Mouse (Mus musculus): Measurements from ENCODE around the gene Atf5. TPM values are rescaled to one million over a fixed set of nuclear protein-coding genes. Genes with fewer than 3 reads are reported as not detected.

The Atf5 gene
- polyA plus RNA-seq, 1 experiment from 2014 or later: 2.5 TPM

DNA sequence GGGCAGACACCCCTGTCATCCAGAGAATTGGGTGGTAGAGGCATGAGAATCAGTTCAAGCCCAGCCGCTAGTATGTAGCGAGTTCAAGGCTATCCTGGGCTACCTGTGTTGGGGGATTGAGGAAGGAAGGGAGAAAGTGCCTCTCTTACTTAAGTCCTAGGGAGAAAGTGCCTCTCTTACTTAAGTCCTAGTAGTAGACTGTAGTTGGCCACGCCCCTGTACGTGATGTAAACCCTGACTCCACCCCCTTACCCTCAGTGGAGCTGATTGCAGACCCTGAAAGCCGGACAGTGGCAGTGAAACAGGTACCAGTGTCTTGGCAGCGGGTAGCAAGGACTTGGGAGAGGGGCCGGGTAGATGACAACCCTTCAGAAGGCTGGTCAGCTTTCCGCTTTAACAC, 41.4 kb upstream of the Atf5 start:
- H3K36me3 ChIP-seq (ENCODE audit: control insufficient read depth, insufficient read depth, low read length): peaks cover 11% of the 10 kb centered on the region
- 26% methylated on average over 8 of the region's 8 CpGs for WGBS
- no peaks in the 10 kb centered on the region for H3K9me3 ChIP-seq (replicated peaks; ENCODE audit: control insufficient read depth, low read length, poor library complexity, severe bottlenecking)
- H3K4me3 ChIP-seq (ENCODE audit: low read depth, low read length): peak overlapping the region; percentile 78
- H3K4me2 ChIP-seq (ENCODE audit: low read length): peak overlapping the region; percentile 70
- H3K27ac ChIP-seq (ENCODE audit: low read length): peak overlapping the region; percentile 96
- ATAC-seq: no peak
- H3K9ac ChIP-seq (ENCODE audit: low read depth, low read length): peak overlapping the region; percentile 84
- no peaks in the 10 kb centered on the region for H3K27me3 ChIP-seq (ENCODE audit: control insufficient read depth, insufficient read depth, low read depth, low read length)
- H3K4me1 ChIP-seq (ENCODE audit: control insufficient read depth, insufficient read depth, low read length): peaks cover 28% of the 10 kb centered on the region

DNA sequence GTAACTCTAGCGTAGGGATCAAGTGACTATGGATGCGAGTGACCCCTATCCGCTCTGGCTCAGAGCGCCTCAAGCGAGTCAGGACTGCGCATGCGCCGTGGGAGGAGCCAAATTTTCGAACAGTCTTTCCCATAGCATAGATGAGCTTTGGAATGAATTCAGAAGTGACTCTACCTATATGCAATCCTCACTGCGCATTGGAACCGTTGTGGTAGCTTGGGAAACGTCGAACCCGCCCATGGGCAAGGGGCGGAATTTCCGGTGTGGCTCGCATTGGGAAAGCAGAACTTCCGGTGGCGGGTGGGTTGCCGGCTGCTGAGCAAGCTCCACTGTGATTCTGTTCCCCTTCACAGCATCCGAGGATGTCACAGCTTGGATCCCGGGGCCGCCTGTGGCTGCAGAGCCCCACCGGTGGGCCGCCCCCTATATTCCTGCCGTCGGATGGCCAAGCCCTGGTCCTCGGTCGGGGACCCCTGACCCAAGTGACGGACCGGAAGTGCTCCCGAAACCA, 40.6 kb upstream of the Atf5 start, which contains the start of gene Pnkp:
Gene Pnkp (plus strand): TSS at position 98 of the 511 bp plus-strand sequence.
- ATAC-seq: peak; percentile 77
- under 1% methylated on average over 32 of the region's 32 CpGs for WGBS
- Histone ChIP-seq H3K9me3 (replicated peaks; ENCODE audit: control insufficient read depth, low read length, poor library complexity, severe bottlenecking) (no peaks in the 10 kb centered on the region), H3K36me3 (ENCODE audit: control insufficient read depth, insufficient read depth, low read length) (peaks cover 9% of the 10 kb centered on the region; the same call in 1 of the 2 replicates), H3K27ac (ENCODE audit: low read length) (peak within 1 kb of the TSS; percentile 96), H3K4me3 (ENCODE audit: low read depth, low read length) (peak within 1 kb of the TSS; percentile 78), H3K4me1 (ENCODE audit: control insufficient read depth, insufficient read depth, low read length) (peaks cover 28% of the 10 kb centered on the region), H3K27me3 (ENCODE audit: control insufficient read depth, insufficient read depth, low read depth, low read length) (no peaks in the 10 kb centered on the region), H3K9ac (ENCODE audit: low read depth, low read length) (peak within 1 kb of the TSS; percentile 84), H3K4me2 (ENCODE audit: low read length) (peak within 1 kb of the TSS; percentile 70)

DNA sequence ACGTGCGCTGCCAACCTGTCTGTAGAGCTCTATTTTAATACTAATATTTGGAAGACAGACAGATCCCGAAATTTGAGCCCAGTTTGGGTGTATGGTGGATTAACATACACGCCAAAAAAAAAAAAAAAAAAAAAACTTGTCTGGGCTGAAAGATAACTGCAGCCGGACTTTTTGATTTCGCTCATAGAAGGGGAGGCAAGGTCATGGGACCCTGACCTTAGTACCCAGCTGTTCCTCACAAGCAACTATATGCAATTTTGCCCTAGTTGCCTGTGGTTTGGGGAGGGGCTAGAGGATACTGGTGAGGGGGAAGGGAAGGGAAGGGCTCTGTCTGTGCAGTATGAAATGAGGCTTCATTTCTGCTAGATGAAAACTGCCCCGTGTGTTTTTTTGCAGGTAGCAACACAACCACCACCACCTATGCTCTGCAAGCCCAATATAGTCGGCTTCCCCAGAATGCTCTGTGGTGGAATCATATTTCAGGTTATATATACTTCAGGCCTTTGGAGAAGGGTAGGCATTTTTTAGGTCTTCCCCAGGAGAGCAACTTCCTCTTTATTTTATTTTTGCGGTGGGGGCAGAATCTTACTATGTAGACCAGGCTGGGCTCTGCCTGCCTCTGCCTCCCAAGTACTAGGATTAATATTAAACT, 39.9 kb upstream of the Atf5 start:
- peak; percentile 7; the same call in 1 of the 2 replicates for ATAC-seq
- peak overlapping the region; percentile 78 for H3K4me3 ChIP-seq (ENCODE audit: low read depth, low read length)
- H3K27me3 ChIP-seq (ENCODE audit: control insufficient read depth, insufficient read depth, low read depth, low read length): no peaks in the 10 kb centered on the region
- H3K4me2 ChIP-seq (ENCODE audit: low read length): peak overlapping the region; percentile 70
- H3K9ac ChIP-seq (ENCODE audit: low read depth, low read length): no peak overlapping the region; the same call in 1 of the 2 replicates
- WGBS: 71% methylated on average over 9 of the region's 9 CpGs
- H3K9me3 ChIP-seq (replicated peaks; ENCODE audit: control insufficient read depth, low read length, poor library complexity, severe bottlenecking): no peaks in the 10 kb centered on the region
- peak overlapping the region; percentile 96 for H3K27ac ChIP-seq (ENCODE audit: low read length)
- H3K4me1 ChIP-seq (ENCODE audit: control insufficient read depth, insufficient read depth, low read length): peaks cover 28% of the 10 kb centered on the region
- peaks cover 6% of the 10 kb centered on the region; the same call in 1 of the 2 replicates for H3K36me3 ChIP-seq (ENCODE audit: control insufficient read depth, insufficient read depth, low read length)

DNA sequence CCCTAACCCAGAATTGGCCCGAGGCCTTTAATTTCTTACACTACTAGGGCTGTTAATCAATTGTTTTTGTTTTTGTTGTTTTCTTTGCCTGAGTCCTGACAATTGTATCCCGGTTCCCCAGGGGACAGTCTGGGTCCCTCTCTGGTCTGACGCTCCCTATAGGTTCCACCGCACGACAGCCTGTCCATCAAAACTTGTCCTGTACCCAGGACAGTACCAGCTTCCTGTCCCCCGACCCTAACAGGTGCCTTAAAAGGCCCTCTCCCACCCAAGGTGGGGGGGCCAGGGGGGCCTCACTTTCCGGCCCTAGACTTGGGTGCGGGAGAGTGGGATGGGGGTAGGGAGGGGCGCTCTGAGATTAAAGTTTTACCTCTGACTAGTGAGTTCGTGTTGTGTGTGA, 38.6 kb upstream of the Atf5 start:
- ATAC-seq: no peak
- 42% methylated on average over 10 of the region's 10 CpGs for WGBS
- H3K4me2 ChIP-seq (ENCODE audit: low read length): peak overlapping the region; percentile 63

DNA sequence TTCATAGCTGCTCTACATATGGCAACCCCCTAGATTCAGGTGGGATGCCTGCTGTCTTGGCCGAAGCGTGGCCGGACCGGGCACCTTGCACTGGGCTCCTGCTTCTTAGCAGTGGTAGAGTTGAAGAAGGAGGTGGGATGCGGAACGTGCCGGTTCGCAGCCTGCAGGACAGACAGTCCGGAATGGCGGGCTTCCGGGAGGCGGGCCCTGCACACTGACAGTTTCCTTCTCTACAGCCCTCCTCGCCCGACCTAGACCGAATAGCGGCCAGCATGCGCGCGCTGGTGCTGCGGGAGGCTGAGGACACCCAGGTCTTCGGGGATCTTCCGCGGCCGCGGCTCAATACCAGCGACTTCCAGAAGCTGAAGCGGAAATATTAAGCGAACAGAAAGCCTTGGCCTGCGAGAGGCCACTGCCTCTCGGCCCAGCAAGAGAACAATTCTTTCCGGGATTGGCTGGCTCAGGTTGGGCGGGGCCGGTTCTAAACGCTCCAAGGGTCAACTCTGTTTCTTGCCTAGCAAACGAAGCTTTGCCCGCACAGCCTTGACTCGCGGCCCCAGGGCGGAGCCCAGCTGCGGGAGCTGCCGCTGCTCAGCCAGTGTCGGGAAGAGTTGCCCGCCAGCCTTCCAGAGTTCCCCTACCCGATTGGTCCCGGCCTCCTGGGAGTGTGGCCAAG, 38.0 kb upstream of the Atf5 start:
- Histone ChIP-seq H3K9ac (ENCODE audit: low read depth, low read length) (peak overlapping the region; percentile 58), H3K27me3 (ENCODE audit: control insufficient read depth, insufficient read depth, low read depth, low read length) (no peaks in the 10 kb centered on the region), H3K4me3 (ENCODE audit: low read depth, low read length) (peak overlapping the region; percentile 41), H3K9me3 (replicated peaks; ENCODE audit: control insufficient read depth, low read length, poor library complexity, severe bottlenecking) (no peaks in the 10 kb centered on the region), H3K4me2 (ENCODE audit: low read length) (peak overlapping the region; percentile 63), H3K4me1 (ENCODE audit: control insufficient read depth, insufficient read depth, low read length) (peaks cover 36% of the 10 kb centered on the region), H3K36me3 (ENCODE audit: control insufficient read depth, insufficient read depth, low read length) (peaks cover 6% of the 10 kb centered on the region; the same call in 1 of the 2 replicates), H3K27ac (ENCODE audit: low read length) (peak overlapping the region; percentile 76)
- 2% methylated on average over 45 of the region's 45 CpGs for WGBS
- no peak for ATAC-seq

More for the DNA sequence above, 38.6 kb upstream of the Atf5 start:
- Histone ChIP-seq H3K27ac (ENCODE audit: low read length) (peak overlapping the region; percentile 76), H3K36me3 (ENCODE audit: control insufficient read depth, insufficient read depth, low read length) (peaks cover 6% of the 10 kb centered on the region; the same call in 1 of the 2 replicates), H3K9me3 (replicated peaks; ENCODE audit: control insufficient read depth, low read length, poor library complexity, severe bottlenecking) (no peaks in the 10 kb centered on the region), H3K4me1 (ENCODE audit: control insufficient read depth, insufficient read depth, low read length) (peaks cover 36% of the 10 kb centered on the region), H3K4me3 (ENCODE audit: low read depth, low read length) (peak overlapping the region; percentile 41), H3K9ac (ENCODE audit: low read depth, low read length) (peak overlapping the region; percentile 58), H3K27me3 (ENCODE audit: control insufficient read depth, insufficient read depth, low read depth, low read length) (no peaks in the 10 kb centered on the region)

- peak overlapping the region; percentile 76 for H3K27ac ChIP-seq (ENCODE audit: low read length)
- no peaks in the 10 kb centered on the region for H3K27me3 ChIP-seq (ENCODE audit: control insufficient read depth, insufficient read depth, low read depth, low read length)
- H3K4me2 ChIP-seq (ENCODE audit: low read length): peak overlapping the region; percentile 63
- ATAC-seq: no peak
- peak overlapping the region; percentile 41 for H3K4me3 ChIP-seq (ENCODE audit: low read depth, low read length)
- peak overlapping the region; percentile 58 for H3K9ac ChIP-seq (ENCODE audit: low read depth, low read length)
- H3K36me3 ChIP-seq (ENCODE audit: control insufficient read depth, insufficient read depth, low read length): peaks cover 6% of the 10 kb centered on the region; the same call in 1 of the 2 replicates
- peaks cover 36% of the 10 kb centered on the region for H3K4me1 ChIP-seq (ENCODE audit: control insufficient read depth, insufficient read depth, low read length)
- WGBS: 28% methylated on average over 26 of the region's 26 CpGs
- H3K9me3 ChIP-seq (replicated peaks; ENCODE audit: control insufficient read depth, low read length, poor library complexity, severe bottlenecking): no peaks in the 10 kb centered on the region
Measured at GRCm38 (mm10) chr7:44853596-44854355, 37.3 kb upstream of the Atf5 start.

DNA sequence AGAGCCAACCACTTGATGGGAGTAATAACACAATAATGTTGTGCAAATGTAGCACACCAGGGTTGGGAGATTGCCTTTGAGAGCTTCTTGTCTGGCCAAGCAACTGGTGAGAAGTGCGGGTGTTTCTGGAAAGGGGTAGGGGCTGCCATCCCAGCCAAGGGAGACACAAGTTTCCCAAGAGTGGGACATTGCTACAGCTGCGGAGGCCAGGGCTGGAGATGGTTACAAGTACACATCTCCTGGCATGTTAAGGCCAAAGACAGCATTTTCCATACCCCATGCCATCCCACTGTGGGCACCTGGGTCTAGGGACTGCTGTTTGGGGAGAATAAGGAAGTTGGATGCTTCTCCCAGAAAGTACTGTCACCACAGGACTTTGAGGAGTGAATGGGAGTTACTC, 36.6 kb upstream of the Atf5 start:
- Histone ChIP-seq H3K4me3 (ENCODE audit: low read depth, low read length) (no peak overlapping the region), H3K9me3 (replicated peaks; ENCODE audit: control insufficient read depth, low read length, poor library complexity, severe bottlenecking) (no peaks in the 10 kb centered on the region), H3K4me1 (ENCODE audit: control insufficient read depth, insufficient read depth, low read length) (peaks cover 32% of the 10 kb centered on the region), H3K27me3 (ENCODE audit: control insufficient read depth, insufficient read depth, low read depth, low read length) (no peaks in the 10 kb centered on the region), H3K4me2 (ENCODE audit: low read length) (no peak overlapping the region), H3K36me3 (ENCODE audit: control insufficient read depth, insufficient read depth, low read length) (peaks cover 6% of the 10 kb centered on the region; the same call in 1 of the 2 replicates), H3K27ac (ENCODE audit: low read length) (no peak overlapping the region), H3K9ac (ENCODE audit: low read depth, low read length) (peak overlapping the region; percentile 58; the same call in 1 of the 2 replicates)
- 98% methylated on average over 2 of the region's 2 CpGs for WGBS
- ATAC-seq: no peak

- Histone ChIP-seq H3K4me2 (ENCODE audit: low read length) (no peak overlapping the region), H3K9me3 (replicated peaks; ENCODE audit: control insufficient read depth, low read length, poor library complexity, severe bottlenecking) (no peaks in the 10 kb centered on the region), H3K9ac (ENCODE audit: low read depth, low read length) (no peak overlapping the region), H3K36me3 (ENCODE audit: control insufficient read depth, insufficient read depth, low read length) (peaks cover 6% of the 10 kb centered on the region; the same call in 1 of the 2 replicates), H3K4me3 (ENCODE audit: low read depth, low read length) (no peak overlapping the region), H3K4me1 (ENCODE audit: control insufficient read depth, insufficient read depth, low read length) (peaks cover 33% of the 10 kb centered on the region), H3K27ac (ENCODE audit: low read length) (no peak overlapping the region), H3K27me3 (ENCODE audit: control insufficient read depth, insufficient read depth, low read depth, low read length) (no peaks in the 10 kb centered on the region)
- 89% methylated on average over 36 of the region's 36 CpGs for WGBS
- no peak for ATAC-seq
Measured at GRCm38 (mm10) chr7:44852259-44853027, 36.0 kb upstream of the Atf5 start.
